Mouse (Mus musculus): ENCODE data around the gene Casp8. TPM values are rescaled to one million over a fixed set of nuclear protein-coding genes. Genes with fewer than 3 reads are reported as not detected.
A peak's percentile ranks its signal among the peaks of the same experiment; 100 is the strongest.

The Casp8 gene
- polyA plus RNA-seq, 1 experiment from 2014 or later, result 13.9 TPM

- WGBS (ENCODE audit: insufficient replicate concordance), result 21% methylated on average over 7 of the region's 7 CpGs
- no peak overlapping the region for H3K27ac ChIP-seq (ENCODE audit: low read length)
- no peaks in the 10 kb centered on the region for H3K4me1 ChIP-seq (ENCODE audit: control insufficient read depth, low read depth, low read length)
- H3K36me3 ChIP-seq (ENCODE audit: control insufficient read depth, insufficient read depth), result no peaks in the 10 kb centered on the region
- H3K9me3 ChIP-seq (replicated peaks; ENCODE audit: control insufficient read depth, low read length), result no peaks in the 10 kb centered on the region
- H3K4me3 ChIP-seq (ENCODE audit: low read depth, low read length), result no peak overlapping the region
- H3K9ac ChIP-seq (ENCODE audit: low read depth, low read length), result no peak overlapping the region
- H3K4me2 ChIP-seq (ENCODE audit: low read depth, low read length), result no peak overlapping the region
- no peak for ATAC-seq (ENCODE audit: low read depth)
- H3K27me3 ChIP-seq (ENCODE audit: control insufficient read depth, insufficient read depth, low read depth, low read length), result no peaks in the 10 kb centered on the region
These were observed 25.0 kb upstream of the Casp8 start for GRCm38 (mm10) chr1:58770111-58770720.

- Histone ChIP-seq H3K27ac (ENCODE audit: low read length) (no peak overlapping the region), H3K4me2 (ENCODE audit: low read depth, low read length) (no peak overlapping the region), H3K36me3 (ENCODE audit: control insufficient read depth, insufficient read depth) (no peaks in the 10 kb centered on the region), H3K27me3 (ENCODE audit: control insufficient read depth, insufficient read depth, low read depth, low read length) (no peaks in the 10 kb centered on the region), H3K9ac (ENCODE audit: low read depth, low read length) (no peak overlapping the region), H3K4me3 (ENCODE audit: low read depth, low read length) (no peak overlapping the region), H3K9me3 (replicated peaks; ENCODE audit: control insufficient read depth, low read length) (no peaks in the 10 kb centered on the region), H3K4me1 (ENCODE audit: control insufficient read depth, low read depth, low read length) (no peaks in the 10 kb centered on the region)
- no peak for ATAC-seq (ENCODE audit: low read depth)
- WGBS (ENCODE audit: insufficient replicate concordance), result 76% methylated on average over 3 of the region's 3 CpGs
These were observed 23.1 kb upstream of the Casp8 start for GRCm38 (mm10) chr1:58772084-58772483.

- H3K9me3 ChIP-seq (replicated peaks; ENCODE audit: control insufficient read depth, low read length), result no peaks in the 10 kb centered on the region
- no peak for ATAC-seq (ENCODE audit: low read depth)
- no peak overlapping the region for H3K4me3 ChIP-seq (ENCODE audit: low read depth, low read length)
- H3K27me3 ChIP-seq (ENCODE audit: control insufficient read depth, insufficient read depth, low read depth, low read length), result no peaks in the 10 kb centered on the region
- H3K36me3 ChIP-seq (ENCODE audit: control insufficient read depth, insufficient read depth), result no peaks in the 10 kb centered on the region
- no peak overlapping the region for H3K4me2 ChIP-seq (ENCODE audit: low read depth, low read length)
- H3K9ac ChIP-seq (ENCODE audit: low read depth, low read length), result no peak overlapping the region
- no peak overlapping the region for H3K27ac ChIP-seq (ENCODE audit: low read length)
- H3K4me1 ChIP-seq (ENCODE audit: control insufficient read depth, low read depth, low read length), result no peaks in the 10 kb centered on the region
These were observed 21.9 kb upstream of the Casp8 start for GRCm38 (mm10) chr1:58773280-58773679.

- no peaks in the 10 kb centered on the region for H3K36me3 ChIP-seq (ENCODE audit: control insufficient read depth, insufficient read depth)
- no peak overlapping the region for H3K4me3 ChIP-seq (ENCODE audit: low read depth, low read length)
- 45% methylated on average over 2 of the region's 2 CpGs for WGBS (ENCODE audit: insufficient replicate concordance)
- no peaks in the 10 kb centered on the region for H3K9me3 ChIP-seq (replicated peaks; ENCODE audit: control insufficient read depth, low read length)
- no peak overlapping the region for H3K27ac ChIP-seq (ENCODE audit: low read length)
- H3K4me1 ChIP-seq (ENCODE audit: control insufficient read depth, low read depth, low read length), result no peaks in the 10 kb centered on the region
- no peaks in the 10 kb centered on the region for H3K27me3 ChIP-seq (ENCODE audit: control insufficient read depth, insufficient read depth, low read depth, low read length)
- H3K4me2 ChIP-seq (ENCODE audit: low read depth, low read length), result no peak overlapping the region
- no peak overlapping the region for H3K9ac ChIP-seq (ENCODE audit: low read depth, low read length)
- ATAC-seq (ENCODE audit: low read depth), result peak; percentile 47; the same call in 1 of the 2 replicates
These were observed 21.3 kb upstream of the Casp8 start for GRCm38 (mm10) chr1:58773905-58774304.

- 73% methylated on average over 5 of the region's 5 CpGs for WGBS (ENCODE audit: insufficient replicate concordance)
- no peak overlapping the region for H3K9ac ChIP-seq (ENCODE audit: low read depth, low read length)
- no peak overlapping the region for H3K4me2 ChIP-seq (ENCODE audit: low read depth, low read length)
These were observed 19.8 kb upstream of the Casp8 start for GRCm38 (mm10) chr1:58775361-58775760.

GRCm38 (mm10) chr1:58777583-58777982 is 17.6 kb upstream of the Casp8 start:
- H3K27ac ChIP-seq (ENCODE audit: low read length), result no peak overlapping the region
- H3K4me3 ChIP-seq (ENCODE audit: low read depth, low read length), result no peak overlapping the region
- H3K27me3 ChIP-seq (ENCODE audit: control insufficient read depth, insufficient read depth, low read depth, low read length), result no peaks in the 10 kb centered on the region
- H3K4me1 ChIP-seq (ENCODE audit: control insufficient read depth, low read depth, low read length), result no peaks in the 10 kb centered on the region
- H3K9ac ChIP-seq (ENCODE audit: low read depth, low read length), result no peak overlapping the region
- no peaks in the 10 kb centered on the region for H3K9me3 ChIP-seq (replicated peaks; ENCODE audit: control insufficient read depth, low read length)
- H3K36me3 ChIP-seq (ENCODE audit: control insufficient read depth, insufficient read depth), result no peaks in the 10 kb centered on the region
- H3K4me2 ChIP-seq (ENCODE audit: low read depth, low read length), result no peak overlapping the region
- WGBS (ENCODE audit: insufficient replicate concordance), result 58% methylated on average over 1 of the region's 1 CpGs
- no peak for ATAC-seq (ENCODE audit: low read depth)

More at GRCm38 (mm10) chr1:58775361-58775760, 19.8 kb upstream of the Casp8 start:
- Histone ChIP-seq H3K4me3 (ENCODE audit: low read depth, low read length) (no peak overlapping the region), H3K9me3 (replicated peaks; ENCODE audit: control insufficient read depth, low read length) (no peaks in the 10 kb centered on the region), H3K27ac (ENCODE audit: low read length) (no peak overlapping the region), H3K27me3 (ENCODE audit: control insufficient read depth, insufficient read depth, low read depth, low read length) (no peaks in the 10 kb centered on the region), H3K4me1 (ENCODE audit: control insufficient read depth, low read depth, low read length) (no peaks in the 10 kb centered on the region), H3K36me3 (ENCODE audit: control insufficient read depth, insufficient read depth) (no peaks in the 10 kb centered on the region)
- no peak for ATAC-seq (ENCODE audit: low read depth)

- Histone ChIP-seq H3K36me3 (ENCODE audit: control insufficient read depth, insufficient read depth) (no peaks in the 10 kb centered on the region), H3K9ac (ENCODE audit: low read depth, low read length) (no peak overlapping the region), H3K27me3 (ENCODE audit: control insufficient read depth, insufficient read depth, low read depth, low read length) (no peaks in the 10 kb centered on the region), H3K4me1 (ENCODE audit: control insufficient read depth, low read depth, low read length) (no peaks in the 10 kb centered on the region), H3K4me2 (ENCODE audit: low read depth, low read length) (no peak overlapping the region), H3K27ac (ENCODE audit: low read length) (no peak overlapping the region), H3K4me3 (ENCODE audit: low read depth, low read length) (no peak overlapping the region), H3K9me3 (replicated peaks; ENCODE audit: control insufficient read depth, low read length) (no peaks in the 10 kb centered on the region)
- no peak for ATAC-seq (ENCODE audit: low read depth)
- WGBS (ENCODE audit: insufficient replicate concordance), result 6% methylated on average over 1 of the region's 1 CpGs
These were observed 16.9 kb upstream of the Casp8 start for GRCm38 (mm10) chr1:58778226-58778625.

- no peaks in the 10 kb centered on the region for H3K36me3 ChIP-seq (ENCODE audit: control insufficient read depth, insufficient read depth)
- H3K9ac ChIP-seq (ENCODE audit: low read depth, low read length), result no peak overlapping the region
- no peaks in the 10 kb centered on the region for H3K27me3 ChIP-seq (ENCODE audit: control insufficient read depth, insufficient read depth, low read depth, low read length)
- ATAC-seq (ENCODE audit: low read depth), result no peak
- no peaks in the 10 kb centered on the region for H3K4me1 ChIP-seq (ENCODE audit: control insufficient read depth, low read depth, low read length)
- H3K9me3 ChIP-seq (replicated peaks; ENCODE audit: control insufficient read depth, low read length), result no peaks in the 10 kb centered on the region
- WGBS (ENCODE audit: insufficient replicate concordance), result 70% methylated on average over 2 of the region's 2 CpGs
- no peak overlapping the region for H3K4me3 ChIP-seq (ENCODE audit: low read depth, low read length)
- no peak overlapping the region for H3K4me2 ChIP-seq (ENCODE audit: low read depth, low read length)
- H3K27ac ChIP-seq (ENCODE audit: low read length), result no peak overlapping the region
These were observed 8.9 kb upstream of the Casp8 start for GRCm38 (mm10) chr1:58786276-58786675.

GRCm38 (mm10) chr1:58788410-58788809 is 6.8 kb upstream of the Casp8 start:
- Histone ChIP-seq H3K36me3 (ENCODE audit: control insufficient read depth, insufficient read depth) (no peaks in the 10 kb centered on the region), H3K4me3 (ENCODE audit: low read depth, low read length) (no peak overlapping the region), H3K27me3 (ENCODE audit: control insufficient read depth, insufficient read depth, low read depth, low read length) (no peaks in the 10 kb centered on the region), H3K9ac (ENCODE audit: low read depth, low read length) (no peak overlapping the region), H3K9me3 (replicated peaks; ENCODE audit: control insufficient read depth, low read length) (no peaks in the 10 kb centered on the region), H3K4me2 (ENCODE audit: low read depth, low read length) (no peak overlapping the region), H3K4me1 (ENCODE audit: control insufficient read depth, low read depth, low read length) (no peaks in the 10 kb centered on the region), H3K27ac (ENCODE audit: low read length) (no peak overlapping the region)
- ATAC-seq (ENCODE audit: low read depth), result no peak
- 82% methylated on average over 4 of the region's 4 CpGs for WGBS (ENCODE audit: insufficient replicate concordance)

Data from liver, embryonic 16.5 days (tissue).